Mouse (Mus musculus) lung, adult 2 months (tissue): ENCODE measurements around the gene Rps12.
"Not testable (repeated sequence)": the region's sequence is repeated elsewhere in the genome, so short reads cannot be mapped to it uniquely, and the experiment has no call there.

Experiments used
- CTCF ChIP-seq: fragments of 200-500 bp; IDR thresholded peaks from 2 replicates; pipeline ENCODE4 v1.5.1; 2011; ENCODE audit warnings: mild to moderate bottlenecking, low read length, control low read depth; ENCODE audit not compliant: insufficient read depth
- POLR2A ChIP-seq: fragments of 200-500 bp; IDR thresholded peaks from 2 replicates; pipeline ENCODE4 v1.6.1; 2011; ENCODE audit warnings: low read depth, mild to moderate bottlenecking, control low read depth, low read length, borderline replicate concordance; ENCODE audit errors: extremely low read depth

DNA sequence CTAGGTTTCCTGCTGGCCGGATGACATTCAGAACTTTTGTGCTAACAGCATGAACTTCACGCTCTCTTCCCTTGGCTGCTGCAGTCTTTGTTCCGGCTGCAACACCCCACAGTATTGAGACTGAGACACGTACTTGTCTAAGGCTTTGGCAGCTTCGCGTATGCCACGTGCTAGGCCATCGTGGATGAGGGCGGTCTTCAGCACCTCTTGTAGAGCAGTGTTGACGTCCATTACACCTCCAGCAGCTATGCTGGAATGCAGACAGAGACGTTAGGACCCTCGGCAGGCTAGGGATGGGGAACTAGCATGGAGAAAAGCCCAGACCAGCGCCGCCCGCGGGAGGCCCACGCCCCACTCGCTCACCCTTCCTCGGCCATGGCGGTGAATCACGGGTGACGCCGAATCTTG lies 440 bp downstream of the Rps12 start:
- TF ChIP-seq POLR2A, CTCF: not testable (repeated sequence)
